Mouse (Mus musculus) cerebellum, adult 2 months (tissue): ENCODE measurements at regions not wholly inside any gene's neighbourhood (a gene's known extent, or its start where the extent isn't known, plus 50 kb on each side); places are given as distances from the start of the nearest gene placed in this dataset.

Experiments used
- DNase-seq, 2 experiments: peaks; one replicate each; pipeline ENCODE4 v3.0.0; 2021
- H3K27ac ChIP-seq: fragments of 200-500 bp; 2 replicates; pipeline ENCODE4 v1.5.1; 2012; ENCODE audit warnings: low read length, control low read depth, inconsistent platforms; ENCODE audit not compliant: insufficient read depth
- H3K27me3 ChIP-seq: fragments of 200-500 bp; 2 replicates; pipeline ENCODE4 v1.6.1; 2012; ENCODE audit warnings: inconsistent platforms, mild to moderate bottlenecking, low read length, moderate library complexity; ENCODE audit not compliant: control insufficient read depth, insufficient read depth
- H3K4me1 ChIP-seq: fragments of 200-500 bp; 2 replicates; pipeline ENCODE4 v1.6.1; 2011; ENCODE audit warnings: low read length; ENCODE audit not compliant: control insufficient read depth, insufficient read depth
- H3K4me3 ChIP-seq: fragments of 200-500 bp; replicated peaks from 2 replicates; pipeline ENCODE3; 2011; ENCODE audit warnings: mild to moderate bottlenecking, low read depth, low read length, control low read depth; ENCODE audit not compliant: insufficient read depth
- CTCF ChIP-seq: fragments of 200-500 bp; IDR thresholded peaks from 2 replicates; pipeline ENCODE4 v1.5.1; 2011; ENCODE audit warnings: low read depth, mild to moderate bottlenecking, control low read depth, low read length, moderate library complexity, borderline replicate concordance; ENCODE audit not compliant: insufficient read depth
- POLR2A ChIP-seq: fragments of 200-500 bp; IDR thresholded peaks from 2 replicates; pipeline ENCODE4 v1.6.1; 2011; ENCODE audit warnings: low read length, control low read depth, borderline replicate concordance; ENCODE audit not compliant: insufficient read depth
- WGBS: fragments of 180-500 bp; shearing (Covaris S2); methylation state at CpG from one replicate; pipeline ENCODE4 v1.1.7; 2018; 5-methylcytosine and 5-hydroxymethylcytosine counted together

- DNase-seq, result peak in 1 of 2 experiments; percentile 4
- H3K27ac ChIP-seq, result no peak overlapping the region
- WGBS, result 17% methylated on average over 3 of the region's 3 CpGs
- TF ChIP-seq POLR2A, result no peak
- TF ChIP-seq CTCF, result no peak
- no peaks in the 10 kb centered on the region for H3K4me1 ChIP-seq
- no peak overlapping the region for H3K4me3 ChIP-seq
- no peaks in the 10 kb centered on the region for H3K27me3 ChIP-seq
Observed at GRCm38 (mm10) chr5:9954652-9955051, 229.7 kb upstream of the Grm3 start.

GRCm38 (mm10) chr5:9938746-9939145 is 213.8 kb upstream of the Grm3 start:
- TF ChIP-seq CTCF (no peak), POLR2A (no peak)
- Histone ChIP-seq H3K4me3 (no peak overlapping the region), H3K27me3 (no peaks in the 10 kb centered on the region), H3K27ac (no peak overlapping the region), H3K4me1 (no peaks in the 10 kb centered on the region)
- 8% methylated on average over 2 of the region's 2 CpGs for WGBS
- DNase-seq, result no peak

GRCm38 (mm10) chr5:9912936-9913335 is 188.0 kb upstream of the Grm3 start:
- no peak overlapping the region for H3K4me3 ChIP-seq
- no peak for DNase-seq
- 60% methylated on average over 3 of the region's 3 CpGs for WGBS

GRCm38 (mm10) chr5:9911783-9912182 is 186.8 kb upstream of the Grm3 start:
- DNase-seq, result no peak
- H3K27me3 ChIP-seq, result no peaks in the 10 kb centered on the region
- H3K4me1 ChIP-seq, result no peaks in the 10 kb centered on the region
- WGBS, result 93% methylated on average over 1 of the region's 1 CpGs
- H3K4me3 ChIP-seq, result no peak overlapping the region
- no peak overlapping the region for H3K27ac ChIP-seq
- TF ChIP-seq POLR2A (no peak), CTCF (no peak)

More at GRCm38 (mm10) chr5:9912936-9913335, 188.0 kb upstream of the Grm3 start:
- Histone ChIP-seq H3K27me3 (no peaks in the 10 kb centered on the region), H3K4me1 (no peaks in the 10 kb centered on the region), H3K27ac (no peak overlapping the region)
- TF ChIP-seq CTCF (no peak), POLR2A (no peak)

- H3K4me1 ChIP-seq, result no peaks in the 10 kb centered on the region
- H3K27me3 ChIP-seq, result no peaks in the 10 kb centered on the region
- H3K27ac ChIP-seq, result no peak overlapping the region
- no peak overlapping the region for H3K4me3 ChIP-seq
- TF ChIP-seq POLR2A, result no peak
- no peak for TF ChIP-seq CTCF
- DNase-seq, result no peak
Observed at GRCm38 (mm10) chr5:9911089-9911473, 186.1 kb upstream of the Grm3 start.

GRCm38 (mm10) chr5:9910452-9911088 is 185.6 kb upstream of the Grm3 start:
- H3K4me3 ChIP-seq, result no peak overlapping the region
- no peaks in the 10 kb centered on the region for H3K4me1 ChIP-seq
- no peak overlapping the region for H3K27ac ChIP-seq
- no peak for TF ChIP-seq POLR2A
- no peak for TF ChIP-seq CTCF
- 42% methylated on average over 1 of the region's 1 CpGs for WGBS
- no peak for DNase-seq
- no peaks in the 10 kb centered on the region for H3K27me3 ChIP-seq

GRCm38 (mm10) chr5:9895297-9895696 is 170.3 kb upstream of the Grm3 start:
- no peaks in the 10 kb centered on the region for H3K27me3 ChIP-seq
- TF ChIP-seq CTCF (no peak), POLR2A (no peak)
- no peaks in the 10 kb centered on the region for H3K4me1 ChIP-seq
- H3K4me3 ChIP-seq, result no peak overlapping the region
- no peak for DNase-seq
- no peak overlapping the region for H3K27ac ChIP-seq
- WGBS, result 44% methylated on average over 2 of the region's 2 CpGs

- 38% methylated on average over 1 of the region's 1 CpGs for WGBS
- TF ChIP-seq POLR2A, result no peak
- TF ChIP-seq CTCF, result no peak
- Histone ChIP-seq H3K4me3 (no peak overlapping the region), H3K4me1 (no peaks in the 10 kb centered on the region), H3K27ac (no peak overlapping the region), H3K27me3 (no peaks in the 10 kb centered on the region)
- no peak for DNase-seq
Observed at GRCm38 (mm10) chr5:9878063-9878462, 153.1 kb upstream of the Grm3 start.
